Mouse (Mus musculus) neutrophil, adult 65 days (primary cell): ENCODE measurements around the gene Ascc2. TPM values are rescaled to one million over a fixed set of nuclear protein-coding genes. Genes with fewer than 3 reads are reported as not detected.

Experiments used
- total RNA-seq: library from RNA; stranded (reverse); gene quantifications from 2 replicates; pipeline ENCODE4 v1.2.4, GENCODE M21; 2023

Ascc2 gene
- total RNA-seq, result 14.5 and 18.5 TPM in 2 replicates

GRCm38 (mm10) chr11:4637534-4638234 is at the start of gene Ascc2:
TSS of gene Ascc2 (plus strand) at chr11:4637747.

GRCm38 (mm10) chr11:4594608-4595500 is 42.7 kb upstream of the Ascc2 start, which contains the start of gene Mtmr3:
TSS of gene Mtmr3 (minus strand) at chr11:4594863.

GRCm38 (mm10) chr11:4620017-4620485 is 17.5 kb upstream of the Ascc2 start, which contains the start of gene Gm11032:
TSS of gene Gm11032 (plus strand) at chr11:4620067.

GRCm38 (mm10) chr11:4704072-4704964 is 66.8 kb downstream of the Ascc2 start, which contains the start of the genes Uqcr10 and Zmat5:
TSS of gene Uqcr10 (minus strand) at chr11:4704342.
TSS of gene Zmat5 (plus strand) at chr11:4704678.

Other genes starting within 250 kb of the Ascc2 start
- gene Hormad2, start 196.6 kb upstream of the Ascc2 start, total RNA-seq, result 2.9 and 7.4 TPM in 2 replicates
- 158 and 192 TPM in 2 replicates for gene Mtmr3, start 42.9 kb upstream of the Ascc2 start, total RNA-seq
- not detected in 2 replicates for gene Gm11032, start 17.7 kb upstream of the Ascc2 start, total RNA-seq
- gene Uqcr10, start 66.6 kb downstream of the Ascc2 start, total RNA-seq, result 96.3 and 118 TPM in 2 replicates
- 15.2 and 17.8 TPM in 2 replicates for gene Zmat5, start 66.9 kb downstream of the Ascc2 start, total RNA-seq
- gene Cabp7, start 109.0 kb downstream of the Ascc2 start, total RNA-seq, result not detected in 2 replicates
- 17.6 and 21.6 TPM in 2 replicates for gene Nf2, start 211.8 kb downstream of the Ascc2 start, total RNA-seq
- gene Nipsnap1, start 236.2 kb downstream of the Ascc2 start, total RNA-seq, result 1.6 and 3.4 TPM in 2 replicates